Mouse (Mus musculus): ENCODE results near the gene Otub2. TPM values are rescaled to one million over a fixed set of nuclear protein-coding genes. Genes with fewer than 3 reads are reported as not detected.

Otub2 gene
- polyA plus RNA-seq, 1 experiment = 23.3 TPM

- Histone ChIP-seq H3K79me2 (ENCODE audit: control insufficient read depth, insufficient read depth) (no peaks in the 10 kb centered on the region), H3K4me2 (ENCODE audit: low read depth) (peak overlapping the region; percentile 33), H3K4me3 (no peak overlapping the region), H3K36me3 (ENCODE audit: control insufficient read depth, insufficient read depth) (no peaks in the 10 kb centered on the region), H3K27me3 (ENCODE audit: control insufficient read depth, insufficient read depth, insufficient read length) (no peaks in the 10 kb centered on the region), H3ac (ENCODE audit: control insufficient read depth, insufficient read length) (no peak overlapping the region)
- no peak for TF ChIP-seq SRF (IDR thresholded peaks at IDR 0.05; ENCODE audit: control insufficient read depth, insufficient read length, low read depth)
- TF ChIP-seq CEBPB (IDR thresholded peaks at IDR 0.05; ENCODE audit: insufficient read depth, poor library complexity, severe bottlenecking) = no peak
- TF ChIP-seq USF1 (IDR thresholded peaks at IDR 0.05; ENCODE audit: low read depth) = peak; percentile 72
Observed at GRCm38 (mm10) chr12:103367620-103368325, 20.7 kb upstream of the Otub2 start.

- no peaks in the 10 kb centered on the region for H3K79me2 ChIP-seq (ENCODE audit: control insufficient read depth, insufficient read depth)
- no peak overlapping the region for H3K4me3 ChIP-seq
- no peak overlapping the region for H3K4me2 ChIP-seq (ENCODE audit: low read depth)
- H3K36me3 ChIP-seq (ENCODE audit: control insufficient read depth, insufficient read depth) = no peaks in the 10 kb centered on the region
- peaks cover 4% of the 10 kb centered on the region for H3K27me3 ChIP-seq (ENCODE audit: control insufficient read depth, insufficient read depth, insufficient read length)
- no peak for TF ChIP-seq MYOD1 (IDR thresholded peaks at IDR 0.05; ENCODE audit: control insufficient read depth in 1 of 3, insufficient read length in 2 of 3, low read depth in 2 of 3)
- TF ChIP-seq USF1 (IDR thresholded peaks at IDR 0.05; ENCODE audit: low read depth) = no peak
- H3ac ChIP-seq (ENCODE audit: control insufficient read depth, insufficient read length) = no peak overlapping the region
Observed at GRCm38 (mm10) chr12:103368326-103368669, 20.2 kb upstream of the Otub2 start.

- no peak for TF ChIP-seq MAX (IDR thresholded peaks at IDR 0.05; ENCODE audit: low read depth)
- no peak for TF ChIP-seq CEBPB (IDR thresholded peaks at IDR 0.05; ENCODE audit: insufficient read depth, poor library complexity, severe bottlenecking)
- no peak for TF ChIP-seq E2F4 (IDR thresholded peaks at IDR 0.05; ENCODE audit: insufficient read depth)
- TF ChIP-seq SRF (IDR thresholded peaks at IDR 0.05; ENCODE audit: control insufficient read depth, insufficient read length, low read depth) = no peak
- peak in 2 of 3 experiments; percentile 57 to 69 for TF ChIP-seq MYOD1 (IDR thresholded peaks at IDR 0.05; ENCODE audit: control insufficient read depth in 1 of 3, insufficient read length in 2 of 3, low read depth in 2 of 3)
- TF ChIP-seq USF1 (IDR thresholded peaks at IDR 0.05; ENCODE audit: low read depth) = no peak
- no peak for TF ChIP-seq REST (IDR thresholded peaks at IDR 0.05; ENCODE audit: insufficient read depth, insufficient read length)
- TF ChIP-seq TCF12 (IDR thresholded peaks at IDR 0.05; ENCODE audit: insufficient read depth, poor library complexity, severe bottlenecking) = no peak
- TF ChIP-seq MYOG (IDR thresholded peaks at IDR 0.05; ENCODE audit: control insufficient read depth in 1 of 3, insufficient read depth in 1 of 3, insufficient read length in 2 of 3, low read depth in 2 of 3) = peak in 2 of 3 experiments; percentile 53 to 67
- TF ChIP-seq POLR2AphosphoS2 (IDR thresholded peaks at IDR 0.05; ENCODE audit: insufficient read length, low read depth) = no peak
- peak; percentile 14 for TF ChIP-seq TCF3 (IDR thresholded peaks at IDR 0.05; ENCODE audit: insufficient read length, low read depth)
- no peak for TF ChIP-seq POLR2A (IDR thresholded peaks at IDR 0.05; ENCODE audit: insufficient read length, low read depth)
Observed at GRCm38 (mm10) chr12:103368777-103369176, 19.7 kb upstream of the Otub2 start.

GRCm38 (mm10) chr12:103370861-103371260 lies 17.6 kb upstream of the Otub2 start:
- Histone ChIP-seq H3K36me3 (ENCODE audit: control insufficient read depth, insufficient read depth) (no peaks in the 10 kb centered on the region), H3K4me2 (ENCODE audit: low read depth) (no peak overlapping the region), H3K79me2 (ENCODE audit: control insufficient read depth, insufficient read depth) (no peaks in the 10 kb centered on the region), H3ac (ENCODE audit: control insufficient read depth, insufficient read length) (no peak overlapping the region), H3K27me3 (ENCODE audit: control insufficient read depth, insufficient read depth, insufficient read length) (peaks cover 4% of the 10 kb centered on the region), H3K4me3 (no peak overlapping the region)
- no peak for TF ChIP-seq USF1 (IDR thresholded peaks at IDR 0.05; ENCODE audit: low read depth)
- TF ChIP-seq TCF12 (IDR thresholded peaks at IDR 0.05; ENCODE audit: insufficient read depth, poor library complexity, severe bottlenecking) = no peak
- TF ChIP-seq POLR2AphosphoS2 (IDR thresholded peaks at IDR 0.05; ENCODE audit: insufficient read length, low read depth) = no peak
- TF ChIP-seq REST (IDR thresholded peaks at IDR 0.05; ENCODE audit: insufficient read depth, insufficient read length) = no peak
- no peak for TF ChIP-seq MYOD1 (IDR thresholded peaks at IDR 0.05; ENCODE audit: control insufficient read depth in 1 of 3, insufficient read length in 2 of 3, low read depth in 2 of 3)
- TF ChIP-seq E2F4 (IDR thresholded peaks at IDR 0.05; ENCODE audit: insufficient read depth) = no peak
- TF ChIP-seq CEBPB (IDR thresholded peaks at IDR 0.05; ENCODE audit: insufficient read depth, poor library complexity, severe bottlenecking) = no peak
- TF ChIP-seq POLR2A (IDR thresholded peaks at IDR 0.05; ENCODE audit: insufficient read length, low read depth) = no peak
- TF ChIP-seq MAX (IDR thresholded peaks at IDR 0.05; ENCODE audit: low read depth) = no peak
- TF ChIP-seq TCF3 (IDR thresholded peaks at IDR 0.05; ENCODE audit: insufficient read length, low read depth) = no peak
- TF ChIP-seq SRF (IDR thresholded peaks at IDR 0.05; ENCODE audit: control insufficient read depth, insufficient read length, low read depth) = no peak
- TF ChIP-seq MYOG (IDR thresholded peaks at IDR 0.05; ENCODE audit: control insufficient read depth in 1 of 3, insufficient read depth in 1 of 3, insufficient read length in 2 of 3, low read depth in 2 of 3) = no peak

More at GRCm38 (mm10) chr12:103368777-103369176, 19.7 kb upstream of the Otub2 start:
- H3K79me2 ChIP-seq (ENCODE audit: control insufficient read depth, insufficient read depth) = no peaks in the 10 kb centered on the region
- peaks cover 4% of the 10 kb centered on the region for H3K27me3 ChIP-seq (ENCODE audit: control insufficient read depth, insufficient read depth, insufficient read length)
- H3ac ChIP-seq (ENCODE audit: control insufficient read depth, insufficient read length) = no peak overlapping the region
- H3K36me3 ChIP-seq (ENCODE audit: control insufficient read depth, insufficient read depth) = no peaks in the 10 kb centered on the region
- no peak overlapping the region for H3K4me3 ChIP-seq
- H3K4me2 ChIP-seq (ENCODE audit: low read depth) = no peak overlapping the region

GRCm38 (mm10) chr12:103371711-103372110 lies 16.8 kb upstream of the Otub2 start:
- Histone ChIP-seq H3K4me2 (ENCODE audit: low read depth) (no peak overlapping the region), H3K36me3 (ENCODE audit: control insufficient read depth, insufficient read depth) (no peaks in the 10 kb centered on the region), H3K4me3 (no peak overlapping the region), H3K79me2 (ENCODE audit: control insufficient read depth, insufficient read depth) (no peaks in the 10 kb centered on the region), H3ac (ENCODE audit: control insufficient read depth, insufficient read length) (no peak overlapping the region), H3K27me3 (ENCODE audit: control insufficient read depth, insufficient read depth, insufficient read length) (peaks cover 4% of the 10 kb centered on the region)
- TF ChIP-seq CEBPB (IDR thresholded peaks at IDR 0.05; ENCODE audit: insufficient read depth, poor library complexity, severe bottlenecking) = no peak
- no peak for TF ChIP-seq SRF (IDR thresholded peaks at IDR 0.05; ENCODE audit: control insufficient read depth, insufficient read length, low read depth)
- TF ChIP-seq MAX (IDR thresholded peaks at IDR 0.05; ENCODE audit: low read depth) = no peak
- no peak for TF ChIP-seq MYOG (IDR thresholded peaks at IDR 0.05; ENCODE audit: control insufficient read depth in 1 of 3, insufficient read depth in 1 of 3, insufficient read length in 2 of 3, low read depth in 2 of 3)
- no peak for TF ChIP-seq POLR2A (IDR thresholded peaks at IDR 0.05; ENCODE audit: insufficient read length, low read depth)
- no peak for TF ChIP-seq E2F4 (IDR thresholded peaks at IDR 0.05; ENCODE audit: insufficient read depth)
- TF ChIP-seq TCF12 (IDR thresholded peaks at IDR 0.05; ENCODE audit: insufficient read depth, poor library complexity, severe bottlenecking) = no peak
- TF ChIP-seq REST (IDR thresholded peaks at IDR 0.05; ENCODE audit: insufficient read depth, insufficient read length) = no peak
- TF ChIP-seq TCF3 (IDR thresholded peaks at IDR 0.05; ENCODE audit: insufficient read length, low read depth) = no peak
- no peak for TF ChIP-seq USF1 (IDR thresholded peaks at IDR 0.05; ENCODE audit: low read depth)
- TF ChIP-seq MYOD1 (IDR thresholded peaks at IDR 0.05; ENCODE audit: control insufficient read depth in 1 of 3, insufficient read length in 2 of 3, low read depth in 2 of 3) = no peak
- TF ChIP-seq POLR2AphosphoS2 (IDR thresholded peaks at IDR 0.05; ENCODE audit: insufficient read length, low read depth) = no peak

Data from myocyte (in vitro differentiated cells).